Comparison of ENCODE assay signal across 20 mouse cellular contexts in the genomic region with DNA sequence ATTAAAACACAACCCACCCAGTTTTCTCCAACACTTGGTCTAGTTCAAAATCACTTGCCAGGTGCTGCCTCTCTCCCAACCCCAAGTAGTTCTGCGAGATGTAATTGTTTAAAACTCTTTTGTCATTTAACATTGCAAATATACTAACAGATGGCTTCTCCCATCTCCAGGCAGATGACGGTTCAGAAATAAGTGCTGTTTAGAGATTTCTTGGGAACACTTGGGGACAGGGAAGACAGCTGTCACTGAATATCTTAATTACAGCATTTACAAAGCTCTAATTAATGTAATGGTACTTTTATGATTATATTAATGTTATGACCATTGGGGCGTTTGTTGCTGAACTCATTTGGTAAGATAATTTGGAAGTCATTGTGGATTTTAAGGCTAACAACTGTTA.
DNase-seq lines count a peak whose midpoint lies in the region; TF ChIP-seq lines count a peak whose summit lies in the region.
"Had no signal": no experiment of that assay in that cellular context is flagged by ENCODE, and none has a peak within 500 bp of the region (broad histone marks: within the 10 kb centered on the region; RNA-seq: fewer than 3 reads in every experiment).

No protein-coding gene starts in this region.

- H3K27me3 ChIP-seq in cerebellum, adult 2 months (ENCODE audit: control insufficient read depth, insufficient read depth, low read length): no peaks in the 10 kb centered on the region
- H3K27me3 ChIP-seq: intestine, embryonic 15.5 days; megakaryocyte, embryonic 14.5 days; midbrain, embryonic 15.5 days had no signal

- no peak overlapping the region for H3K4me3 ChIP-seq in cerebellum, adult 2 months (replicated peaks; ENCODE audit: insufficient read depth, low read depth, low read length)
- H3K4me3 ChIP-seq: heart, embryonic 10.5 days; intestine, embryonic 15.5 days; megakaryocyte, embryonic 14.5 days; midbrain, embryonic 15.5 days had no signal

- no peak for TF ChIP-seq CTCF in cerebellum, adult 2 months (IDR thresholded peaks at IDR 0.05; ENCODE audit: borderline replicate concordance, insufficient read depth, low read depth, low read length)

- H3K27ac ChIP-seq in cerebellum, adult 2 months (ENCODE audit: insufficient read depth, low read length): no peak overlapping the region
- H3K27ac ChIP-seq: heart, embryonic 10.5 days; intestine, embryonic 15.5 days; midbrain, embryonic 15.5 days had no signal

- no peaks in the 10 kb centered on the region for H3K4me1 ChIP-seq in cerebellum, adult 2 months (ENCODE audit: control insufficient read depth, insufficient read depth, low read length)
- H3K4me1 ChIP-seq: heart, embryonic 10.5 days; intestine, embryonic 15.5 days; megakaryocyte, embryonic 14.5 days; midbrain, embryonic 15.5 days had no signal

- peak; percentile 13 to 26 for DNase-seq in cerebellum, postnatal 10 days
- no peak for DNase-seq in cerebellum, adult 2 months
- DNase-seq in left cerebral cortex, postnatal 14 days (ENCODE audit: low spot score in 2 of 2): peak; percentile 1 to 3
- no peak for DNase-seq in left cerebral cortex, adult 11 months (ENCODE audit: low spot score)
- DNase-seq in brain, embryonic 18.5 days (ENCODE audit: low read depth, low spot score): peak; percentile 32
- peak; percentile 17 for DNase-seq in layer of hippocampus, adult 9-11 months
- no peak for DNase-seq in frontal cortex, postnatal 10 days (ENCODE audit: low spot score in 2 of 2)
- no peak for DNase-seq in heart, adult 8-10 months (ENCODE audit: low spot score)
- DNase-seq: adrenal gland, adult 2 months; cerebellum, adult 11 months; cerebellum, postnatal 25 days; embryo, embryonic 11 days; lung, adult 2 months; right cerebral cortex, postnatal 14 days; spleen, adult 18-20 months; thymus, postnatal 4 days had no signal

- 16% methylated on average over 3 of the region's 3 CpGs for WGBS in cerebellum, adult 2 months

- intact Hi-C loops in left cerebral cortex, postnatal 14 days (cut with DNase I): no loop called here

- TF ChIP-seq POLR2A in cerebellum, adult 2 months (IDR thresholded peaks at IDR 0.05; ENCODE audit: borderline replicate concordance, insufficient read depth, low read length): no peak

Comparison
In these comparisons a context has a peak if more than half of its experiments do, and no peak if none do; other contexts are left out.
1. DNase-seq: peak in cerebellum, postnatal 10 days (2 of 2), left cerebral cortex, postnatal 14 days (2 of 2), brain, embryonic 18.5 days (single experiment) and layer of hippocampus, adult 9-11 months (single experiment); none in cerebellum, adult 2 months (0 of 2), left cerebral cortex, adult 11 months (single experiment), frontal cortex, postnatal 10 days (0 of 2) and heart, adult 8-10 months (single experiment).